Mouse (Mus musculus) bone marrow, adult 2 months (tissue): Measurements from ENCODE around the gene 2300002M23Rik.

ENCODE experiments used
- CTCF ChIP-seq: fragments of 200-500 bp; IDR thresholded peaks from 2 replicates; pipeline ENCODE4 v1.5.1; 2011; ENCODE audit warnings: low read length, control low read depth; ENCODE audit not compliant: control insufficient read depth, insufficient read depth
- POLR2A ChIP-seq: fragments of 200-500 bp; IDR thresholded peaks from 2 replicates; pipeline ENCODE4 v1.6.1; 2011; ENCODE audit warnings: low read depth, mild to moderate bottlenecking, control low read depth, low read length, borderline replicate concordance; ENCODE audit not compliant: control insufficient read depth

- TF ChIP-seq POLR2A (no peak), CTCF (no peak)
These were observed 29.8 kb upstream of the 2300002M23Rik start for GRCm38 (mm10) chr17:35537421-35537820.
